Mouse (Mus musculus): Measurements from ENCODE around the gene Tmpo. TPM values are rescaled to one million over a fixed set of nuclear protein-coding genes. Genes with fewer than 3 reads are reported as not detected.
A peak's percentile ranks its signal among the peaks of the same experiment; 100 is the strongest.

The Tmpo gene
- polyA plus RNA-seq, 1 experiment from 2014 or later = 263 TPM

DNA sequence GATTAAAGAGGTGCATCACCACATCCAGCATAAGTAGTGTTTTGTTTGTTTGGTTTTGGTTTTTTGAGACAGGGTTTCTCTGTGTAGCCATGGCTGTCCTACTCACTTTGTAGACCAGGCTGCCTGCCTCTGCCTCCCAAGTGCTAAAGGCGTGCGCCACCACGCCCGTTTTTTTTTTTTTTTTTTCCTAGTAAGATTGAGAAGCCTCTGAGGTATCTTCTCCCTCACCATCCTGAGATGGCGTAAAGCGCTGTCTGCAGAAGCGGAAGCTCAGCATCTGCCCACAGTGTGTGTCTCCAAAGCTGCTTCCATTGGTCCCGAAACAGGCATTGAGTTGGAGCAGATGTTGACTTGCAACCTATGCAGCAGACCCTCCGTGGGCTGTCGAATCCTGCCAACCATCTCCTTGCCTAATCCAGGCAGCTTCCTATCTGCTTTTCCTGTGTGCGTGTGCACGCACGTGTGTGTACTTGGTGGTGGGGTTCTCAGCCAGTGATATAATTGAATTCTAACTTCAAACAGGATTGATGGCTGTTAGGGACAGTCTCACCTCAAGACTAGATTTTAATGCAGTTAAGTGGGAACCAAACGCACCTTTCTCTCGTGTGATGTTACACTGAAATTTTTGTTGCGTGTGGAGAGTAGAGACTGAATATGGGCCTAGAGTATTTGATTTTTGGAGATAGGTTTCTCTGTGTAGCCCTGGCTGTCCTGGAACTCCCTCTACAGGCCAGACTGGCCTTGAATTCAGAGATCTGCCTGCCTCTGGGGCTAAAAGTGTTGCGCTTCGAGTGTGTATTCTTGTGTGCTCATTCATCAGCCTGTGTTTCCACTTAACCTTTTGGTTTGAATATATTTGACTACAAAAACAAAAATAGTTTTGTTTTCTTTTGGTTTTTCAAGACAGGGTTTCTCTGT lies 37.5 kb downstream of the Tmpo start:
- 64% methylated on average over 18 of the region's 18 CpGs for WGBS
- H3K9me3 ChIP-seq = no peaks in the 10 kb centered on the region
- H3K27me3 ChIP-seq = no peaks in the 10 kb centered on the region
- no peak overlapping the region for H3K27ac ChIP-seq
- no peaks in the 10 kb centered on the region for H3K4me1 ChIP-seq
- no peak for ATAC-seq (ENCODE audit: borderline replicate concordance, extremely low read depth, low FRiP score, low TSS enrichment)
- no peak overlapping the region for H3K9ac ChIP-seq
- H3K4me3 ChIP-seq = no peak overlapping the region
- H3K4me2 ChIP-seq = no peak overlapping the region
- peaks cover 27% of the 10 kb centered on the region for H3K36me3 ChIP-seq

DNA sequence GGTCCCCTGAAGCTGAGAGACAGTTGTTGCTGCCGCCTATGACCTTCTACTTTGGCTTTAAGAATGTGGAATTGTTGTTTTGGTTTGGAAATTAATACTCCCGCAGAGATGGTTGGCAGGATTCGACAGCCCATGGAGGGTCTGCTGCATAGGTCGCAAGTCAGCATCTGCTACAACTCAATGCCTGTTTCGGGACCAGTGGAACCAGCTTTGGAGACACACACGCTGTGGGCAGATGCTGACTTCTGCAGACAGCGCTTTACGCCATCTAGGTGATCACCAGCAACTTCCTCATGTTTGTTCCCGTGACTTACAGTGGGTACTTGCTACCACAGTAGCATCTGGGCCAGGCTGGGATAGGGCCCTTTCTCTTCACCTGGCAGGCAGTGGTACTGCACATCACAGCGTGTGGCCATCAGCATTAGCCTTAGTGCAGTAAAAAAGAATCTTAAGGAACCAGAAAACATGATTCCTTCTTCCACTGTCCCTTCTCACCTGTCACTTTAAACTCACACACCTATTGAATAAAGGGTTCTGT lies 38.4 kb downstream of the Tmpo start:
- H3K4me2 ChIP-seq = no peak overlapping the region
- H3K9ac ChIP-seq = no peak overlapping the region
- 0 out of 2 replicates have a peak, but pooled peaks have one; percentile 24 for ATAC-seq (ENCODE audit: borderline replicate concordance, extremely low read depth, low FRiP score, low TSS enrichment)
- no peak overlapping the region for H3K4me3 ChIP-seq
- peaks cover 23% of the 10 kb centered on the region for H3K36me3 ChIP-seq
- H3K9me3 ChIP-seq = no peaks in the 10 kb centered on the region
- H3K4me1 ChIP-seq = no peaks in the 10 kb centered on the region
- WGBS = 65% methylated on average over 10 of the region's 10 CpGs
- no peaks in the 10 kb centered on the region for H3K27me3 ChIP-seq
- H3K27ac ChIP-seq = no peak overlapping the region

DNA sequence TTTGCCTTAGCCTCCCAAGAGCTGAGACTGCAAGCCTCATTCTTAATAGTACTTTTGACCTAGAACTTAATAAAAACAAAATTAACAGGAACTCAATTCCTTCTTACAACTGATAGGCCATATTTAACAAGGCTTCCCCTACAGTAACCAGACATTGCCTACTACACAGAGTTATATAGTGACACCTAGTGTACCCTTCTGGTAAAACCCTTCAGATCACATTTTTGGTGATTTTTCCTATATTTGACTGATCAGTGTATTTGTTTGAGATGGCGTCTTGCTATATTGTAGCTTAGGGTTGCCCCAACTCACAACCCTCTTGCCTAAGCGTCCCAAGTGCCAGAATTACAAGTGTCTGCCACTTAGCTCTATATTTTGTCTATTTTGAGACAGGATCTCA lies 39.6 kb downstream of the Tmpo start:
- H3K4me1 ChIP-seq = no peaks in the 10 kb centered on the region
- no peak overlapping the region for H3K4me2 ChIP-seq
- 38% methylated on average over 2 of the region's 2 CpGs for WGBS
- H3K27ac ChIP-seq = no peak overlapping the region
- H3K9ac ChIP-seq = no peak overlapping the region
- no peaks in the 10 kb centered on the region for H3K9me3 ChIP-seq
- no peak for ATAC-seq (ENCODE audit: borderline replicate concordance, extremely low read depth, low FRiP score, low TSS enrichment)
- H3K27me3 ChIP-seq = no peaks in the 10 kb centered on the region
- peaks cover 14% of the 10 kb centered on the region for H3K36me3 ChIP-seq
- H3K4me3 ChIP-seq = no peak overlapping the region

DNA sequence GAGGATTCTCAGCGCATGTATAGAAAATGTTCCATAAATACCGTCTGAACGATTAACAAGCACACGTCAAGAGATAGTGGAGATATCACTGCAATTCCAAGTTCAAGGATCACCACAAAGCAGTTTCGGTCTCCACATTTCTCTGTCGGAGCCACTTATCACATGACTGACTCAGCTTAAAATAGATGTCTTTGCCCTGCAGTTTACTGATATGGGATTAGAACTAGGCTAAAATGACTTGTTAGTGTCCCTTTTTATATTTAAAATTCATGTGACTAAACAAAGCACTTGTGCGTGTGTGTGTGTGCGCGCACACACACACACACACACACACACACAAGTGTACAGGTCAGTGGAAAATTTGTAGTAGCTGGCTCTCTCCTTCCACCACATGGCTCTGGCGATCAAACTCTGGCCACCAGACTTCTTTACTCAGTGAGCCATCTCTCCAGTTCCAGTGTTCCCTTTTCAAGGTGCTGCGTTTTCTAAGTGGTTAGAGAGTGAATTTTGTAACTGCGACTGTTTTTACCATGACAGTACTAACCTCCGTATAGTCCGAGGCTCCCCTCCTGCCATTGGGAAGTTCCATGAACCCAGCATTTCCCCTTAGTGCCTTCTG lies 41.9 kb downstream of the Tmpo start:
- no peak for ATAC-seq (ENCODE audit: borderline replicate concordance, extremely low read depth, low FRiP score, low TSS enrichment)
- no peaks in the 10 kb centered on the region for H3K27me3 ChIP-seq
- H3K4me1 ChIP-seq = no peaks in the 10 kb centered on the region
- H3K27ac ChIP-seq = no peak overlapping the region
- WGBS = 84% methylated on average over 14 of the region's 14 CpGs
- no peak overlapping the region for H3K4me2 ChIP-seq
- H3K36me3 ChIP-seq = no peaks in the 10 kb centered on the region
- no peaks in the 10 kb centered on the region for H3K9me3 ChIP-seq
- H3K4me3 ChIP-seq = no peak overlapping the region
- no peak overlapping the region for H3K9ac ChIP-seq

DNA sequence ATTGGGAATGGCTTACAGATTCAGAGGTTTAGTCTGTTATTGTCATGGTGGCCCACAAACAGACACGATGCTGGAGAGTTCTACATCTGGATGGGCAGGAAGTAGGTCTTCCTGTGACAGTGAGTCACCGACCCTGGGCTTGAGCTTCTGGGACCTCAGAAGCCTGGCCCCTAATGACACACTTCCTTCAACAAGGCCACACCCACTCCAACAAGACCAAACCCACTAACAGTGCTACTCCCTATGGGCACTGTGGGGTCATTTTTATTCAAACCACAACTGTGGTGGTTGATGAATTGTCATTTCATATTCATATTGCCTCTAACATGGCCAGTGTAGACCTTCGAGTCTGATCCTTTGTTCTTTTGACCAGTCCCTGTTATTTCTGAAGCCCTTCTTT lies 42.8 kb downstream of the Tmpo start:
- Histone ChIP-seq H3K9me3 (no peaks in the 10 kb centered on the region), H3K36me3 (no peaks in the 10 kb centered on the region), H3K4me1 (no peaks in the 10 kb centered on the region), H3K27me3 (no peaks in the 10 kb centered on the region), H3K9ac (no peak overlapping the region), H3K4me2 (no peak overlapping the region), H3K27ac (no peak overlapping the region), H3K4me3 (no peak overlapping the region)
- no peak for ATAC-seq (ENCODE audit: borderline replicate concordance, extremely low read depth, low FRiP score, low TSS enrichment)
- WGBS = 58% methylated on average over 3 of the region's 3 CpGs

DNA sequence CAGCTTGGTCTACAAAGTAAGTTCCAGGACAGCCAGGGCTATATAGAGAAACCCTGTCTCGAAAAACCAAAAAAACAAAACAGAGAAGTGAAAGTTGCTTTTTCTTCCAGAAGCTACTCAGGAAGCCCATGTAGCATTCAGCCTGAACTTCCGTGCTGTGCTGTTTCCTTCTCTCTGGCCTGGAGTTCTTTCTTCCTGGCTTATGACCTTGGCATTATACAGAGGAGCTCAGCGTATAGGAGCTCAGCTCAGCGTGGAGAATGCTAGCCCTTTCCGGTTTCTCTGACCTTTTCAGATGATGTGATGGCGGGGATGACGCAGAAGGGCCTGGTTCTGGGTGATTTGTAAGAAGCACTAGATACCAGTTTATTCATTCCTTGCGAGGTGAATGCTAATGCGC lies 43.7 kb downstream of the Tmpo start:
- ATAC-seq (ENCODE audit: borderline replicate concordance, extremely low read depth, low FRiP score, low TSS enrichment) = no peak
- WGBS = 71% methylated on average over 9 of the region's 9 CpGs
- H3K27me3 ChIP-seq = no peaks in the 10 kb centered on the region
- no peak overlapping the region for H3K4me3 ChIP-seq
- H3K9ac ChIP-seq = no peak overlapping the region
- no peaks in the 10 kb centered on the region for H3K4me1 ChIP-seq
- no peaks in the 10 kb centered on the region for H3K36me3 ChIP-seq
- no peak overlapping the region for H3K4me2 ChIP-seq
- H3K27ac ChIP-seq = no peak overlapping the region
- no peaks in the 10 kb centered on the region for H3K9me3 ChIP-seq

DNA sequence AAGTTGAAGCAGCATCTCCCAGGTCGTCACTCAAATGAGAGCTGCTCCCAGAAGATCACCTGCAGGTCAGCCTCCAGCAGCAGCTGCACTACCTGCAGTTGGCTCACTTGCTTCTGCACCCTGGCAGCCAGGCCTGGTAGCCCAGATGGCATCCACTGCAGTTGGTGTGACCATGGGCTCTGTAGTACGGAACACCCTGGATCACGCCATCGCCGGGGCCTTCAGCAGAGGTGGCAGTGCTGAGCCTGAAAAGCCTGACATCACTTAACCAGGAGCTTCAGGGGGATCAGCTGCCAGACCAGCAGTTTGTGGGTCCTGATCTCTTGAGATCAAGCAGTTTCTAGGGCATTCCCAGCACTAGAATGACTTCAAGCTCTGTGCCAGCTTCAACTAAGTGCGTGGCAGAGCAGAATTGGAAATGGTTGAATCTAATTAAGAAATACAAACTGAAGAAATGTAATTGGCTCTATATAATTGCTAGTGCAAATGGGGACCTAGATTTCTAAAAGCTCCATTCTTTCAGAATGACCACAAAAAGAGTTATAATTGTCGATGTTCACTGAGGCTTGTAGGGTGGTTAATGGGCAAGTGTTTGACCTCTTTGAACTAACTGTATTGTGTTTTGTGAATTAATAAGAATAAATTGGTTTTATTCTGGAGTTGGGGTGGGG lies 45.7 kb downstream of the Tmpo start:
- no peak overlapping the region for H3K4me2 ChIP-seq
- no peaks in the 10 kb centered on the region for H3K9me3 ChIP-seq
- 90% methylated on average over 7 of the region's 7 CpGs for WGBS
- no peak overlapping the region for H3K9ac ChIP-seq
- no peak overlapping the region for H3K4me3 ChIP-seq
- ATAC-seq (ENCODE audit: borderline replicate concordance, extremely low read depth, low FRiP score, low TSS enrichment) = no peak
- H3K27me3 ChIP-seq = no peaks in the 10 kb centered on the region
- H3K27ac ChIP-seq = no peak overlapping the region
- H3K4me1 ChIP-seq = no peaks in the 10 kb centered on the region
- H3K36me3 ChIP-seq = no peaks in the 10 kb centered on the region

DNA sequence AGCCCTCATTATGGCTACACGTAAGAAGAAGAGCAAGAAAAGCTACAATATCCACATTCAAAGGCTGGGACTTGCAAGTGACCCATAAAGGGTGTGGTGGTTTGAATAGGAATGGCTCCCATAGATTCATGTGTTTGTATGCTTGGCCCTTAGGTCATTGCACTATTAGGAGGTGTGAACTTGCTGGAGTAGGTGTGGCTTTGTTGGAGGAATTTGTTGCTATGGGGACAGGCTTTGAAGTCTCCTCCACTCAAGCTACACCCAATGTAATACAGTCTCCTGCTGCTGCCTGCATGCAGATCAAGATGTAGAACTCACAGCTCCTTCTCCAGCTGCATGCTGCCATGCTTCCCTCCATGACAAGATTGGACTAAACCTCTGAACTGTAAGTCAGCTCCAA lies 49.5 kb downstream of the Tmpo start:
- no peak for ATAC-seq (ENCODE audit: borderline replicate concordance, extremely low read depth, low FRiP score, low TSS enrichment)
- Histone ChIP-seq H3K9ac (no peak overlapping the region), H3K4me3 (no peak overlapping the region), H3K4me1 (no peaks in the 10 kb centered on the region), H3K36me3 (no peaks in the 10 kb centered on the region), H3K27me3 (no peaks in the 10 kb centered on the region), H3K27ac (no peak overlapping the region), H3K4me2 (no peak overlapping the region), H3K9me3 (no peaks in the 10 kb centered on the region)
- WGBS = 88% methylated on average over 1 of the region's 1 CpGs

DNA sequence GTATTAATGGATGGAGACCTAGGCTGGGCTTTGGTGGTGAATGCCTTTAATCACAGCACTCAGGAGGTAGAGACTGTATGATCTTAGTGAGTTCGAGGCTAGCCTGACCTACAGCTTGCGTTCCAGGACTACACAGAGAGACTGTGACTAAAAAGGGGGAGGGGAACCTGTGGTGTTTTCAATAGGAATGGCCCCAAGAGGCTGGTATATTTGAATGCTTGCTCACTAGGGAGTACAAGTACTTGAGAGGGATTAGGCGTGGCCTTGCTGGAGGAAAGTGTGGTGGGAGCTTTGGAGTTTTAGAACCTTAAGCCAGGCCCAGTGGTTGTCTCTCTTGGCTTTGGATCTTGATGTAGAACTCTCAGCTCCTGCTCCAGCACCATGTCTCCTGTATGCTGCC lies 50.3 kb downstream of the Tmpo start:
- 89% methylated on average over 3 of the region's 3 CpGs for WGBS
- Histone ChIP-seq H3K9me3 (no peaks in the 10 kb centered on the region), H3K36me3 (no peaks in the 10 kb centered on the region), H3K9ac (no peak overlapping the region), H3K4me3 (no peak overlapping the region), H3K4me1 (no peaks in the 10 kb centered on the region), H3K27ac (no peak overlapping the region), H3K27me3 (no peaks in the 10 kb centered on the region), H3K4me2 (no peak overlapping the region)
- no peak for ATAC-seq (ENCODE audit: borderline replicate concordance, extremely low read depth, low FRiP score, low TSS enrichment)

DNA sequence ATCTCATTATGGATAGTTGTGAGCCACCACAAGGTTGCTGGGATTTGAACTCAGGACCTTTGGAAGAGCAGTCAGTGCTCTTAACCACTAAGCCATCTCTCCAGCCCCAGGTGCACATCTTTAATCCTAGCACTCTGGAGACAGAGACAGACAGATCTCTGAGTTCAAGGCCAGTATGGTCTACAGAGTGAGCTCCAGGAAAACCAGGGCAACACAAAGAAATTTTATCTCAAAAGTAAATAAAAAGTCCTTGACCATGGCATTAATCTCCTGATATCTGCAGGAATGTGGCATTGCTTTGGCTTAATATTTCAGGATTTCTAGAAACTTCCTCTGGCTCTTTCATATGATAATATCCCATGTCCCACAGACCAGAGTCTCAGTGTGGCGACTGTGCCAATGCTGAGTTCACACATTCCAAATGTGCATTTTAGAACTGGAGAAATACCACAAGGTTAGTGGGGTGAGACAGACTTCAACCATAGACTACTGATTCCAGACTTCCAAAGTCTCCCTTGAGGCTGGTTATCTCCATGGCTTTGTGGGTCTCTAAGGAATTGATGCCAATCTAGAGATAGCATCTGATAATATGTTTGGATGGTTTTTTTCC lies 52.5 kb downstream of the Tmpo start:
- Histone ChIP-seq H3K27me3 (no peaks in the 10 kb centered on the region), H3K27ac (no peak overlapping the region), H3K4me1 (no peaks in the 10 kb centered on the region; the same call in 1 of the 2 replicates), H3K4me2 (no peak overlapping the region), H3K4me3 (no peak overlapping the region), H3K9me3 (no peaks in the 10 kb centered on the region), H3K36me3 (no peaks in the 10 kb centered on the region), H3K9ac (no peak overlapping the region)
- no peak for ATAC-seq (ENCODE audit: borderline replicate concordance, extremely low read depth, low FRiP score, low TSS enrichment)
- WGBS = 64% methylated on average over 1 of the region's 1 CpGs

DNA sequence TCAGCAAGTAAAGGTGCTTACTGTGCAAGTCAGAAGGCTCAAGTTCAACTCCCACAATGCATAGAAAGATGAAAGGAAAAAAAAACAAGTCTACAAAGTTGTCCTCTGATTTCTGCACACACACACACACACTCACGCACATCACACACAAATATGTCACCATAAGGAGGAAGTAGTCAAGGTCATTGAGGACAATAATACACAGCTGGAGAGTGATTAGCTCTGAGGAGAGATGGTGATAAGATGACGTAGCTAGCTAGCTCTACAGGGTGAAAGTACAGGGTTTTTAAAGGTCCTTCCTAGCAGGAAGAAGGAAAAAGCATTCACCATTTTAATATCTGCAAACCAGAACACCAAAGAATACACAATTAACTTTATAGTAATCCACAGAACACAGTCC lies 53.7 kb downstream of the Tmpo start:
- 61% methylated on average over 2 of the region's 2 CpGs for whole genome bisulfite sequencing
- H3K36me3 ChIP-seq = no peaks in the 10 kb centered on the region
- H3K9me3 ChIP-seq = no peaks in the 10 kb centered on the region
- H3K4me3 ChIP-seq = no peak overlapping the region
- H3K4me2 ChIP-seq = no peak overlapping the region
- no peak overlapping the region for H3K27ac ChIP-seq
- no peak overlapping the region for H3K9ac ChIP-seq
- peaks cover 2% of the 10 kb centered on the region; the same call in 1 of the 2 replicates for H3K4me1 ChIP-seq
- no peaks in the 10 kb centered on the region for H3K27me3 ChIP-seq
- no peak for ATAC-seq (ENCODE audit: borderline replicate concordance, extremely low read depth, low FRiP score, low TSS enrichment)
